Mouse (Mus musculus) liver, postnatal 0 days (tissue): ENCODE data around the gene Cd59b.

ENCODE experiments used
- CTCF ChIP-seq: sonication (generic); IDR thresholded peaks from 2 replicates; pipeline ENCODE4 v1.5.1; 2016; ENCODE audit warnings: antibody characterized with exemption, low read depth
- EP300 ChIP-seq: IDR thresholded peaks from 2 replicates; pipeline ENCODE4 v1.6.1; 2016; ENCODE audit warnings: antibody characterized with exemption, low read depth, mild to moderate bottlenecking

GRCm38 (mm10) chr2:104042766-104043165, 26.9 kb upstream of the Cd59b start:
- TF ChIP-seq CTCF: no peak
- TF ChIP-seq EP300: no peak
